Mouse (Mus musculus) hindbrain, embryonic 10.5 days (tissue): ENCODE data around the gene Wdr82. TPM values are rescaled to one million over a fixed set of nuclear protein-coding genes. Genes with fewer than 3 reads are reported as not detected.

ENCODE experiments used
- DNase-seq: peaks from one replicate; pipeline ENCODE4 v3.0.0-alpha.2; 2017; ENCODE audit warnings: low spot score
- H3K27ac ChIP-seq: fragments of 300-500 bp; sonication (generic); 2 replicates; pipeline ENCODE4 v1.5.1; 2016; ENCODE audit warnings: mild to moderate bottlenecking, moderate library complexity
- H3K27me3 ChIP-seq: fragments of 300-500 bp; sonication (generic); 2 replicates; pipeline ENCODE4 v1.6.1; 2016; ENCODE audit warnings: mild to moderate bottlenecking; ENCODE audit not compliant: poor library complexity, insufficient read depth, severe bottlenecking
- H3K36me3 ChIP-seq: fragments of 300-500 bp; sonication (generic); 2 replicates; pipeline ENCODE4 v1.6.1; 2016; ENCODE audit warnings: mild to moderate bottlenecking, moderate library complexity
- H3K4me1 ChIP-seq: fragments of 300-500 bp; sonication (generic); replicated peaks from 2 replicates; pipeline ENCODE4 v1.6.1; 2016; ENCODE audit warnings: mild to moderate bottlenecking
- H3K4me3 ChIP-seq: fragments of 300-500 bp; sonication (generic); 2 replicates; pipeline ENCODE4 v1.5.1; 2016; ENCODE audit warnings: mild to moderate bottlenecking, moderate library complexity
- H3K9me3 ChIP-seq: fragments of 300-500 bp; sonication (generic); 2 replicates; pipeline ENCODE4 v1.6.1; 2016; ENCODE audit warnings: mild to moderate bottlenecking, moderate library complexity
- WGBS: fragments of 180-500 bp; shearing (Covaris S2); methylation state at CpG from one replicate; pipeline ENCODE4 v1.1.7; 2016; 5-methylcytosine and 5-hydroxymethylcytosine counted together
- polyA plus RNA-seq: library from polyadenylated mRNA; unstranded; fragments of >200 nt; fragmentation: Nextera tagmentation; extraction: Ambion mirVana; gene quantifications from 2 replicates; pipeline ENCODE4 v1.2.1, GENCODE M21; 2016

The Wdr82 gene
- polyA plus RNA-seq, 1 experiment from 2014 or later = 29.9 TPM

- peaks cover 14% of the 10 kb centered on the region for H3K27me3 ChIP-seq
- WGBS = 79% methylated on average over 7 of the region's 7 CpGs
- DNase-seq = no peak
- H3K9me3 ChIP-seq = no peaks in the 10 kb centered on the region
- peak overlapping the region; percentile 73 for H3K4me3 ChIP-seq
- H3K36me3 ChIP-seq = peaks cover 18% of the 10 kb centered on the region
- H3K27ac ChIP-seq = peak overlapping the region; percentile 64
- H3K4me1 ChIP-seq = peaks cover 51% of the 10 kb centered on the region
Measured at GRCm38 (mm10) chr9:106203990-106204851, 33.5 kb downstream of the Wdr82 start.

- no peak overlapping the region for H3K4me3 ChIP-seq
- H3K27ac ChIP-seq = no peak overlapping the region
- 77% methylated on average over 7 of the region's 7 CpGs for WGBS
- peaks cover 43% of the 10 kb centered on the region for H3K4me1 ChIP-seq
- H3K9me3 ChIP-seq = no peaks in the 10 kb centered on the region
- H3K27me3 ChIP-seq = 0 out of 2 replicates have a peak, but pooled peaks cover 2% of the 10 kb centered on the region
- no peak for DNase-seq
- peaks cover 18% of the 10 kb centered on the region for H3K36me3 ChIP-seq
Measured at GRCm38 (mm10) chr9:106205713-106206290, 35.1 kb downstream of the Wdr82 start.

- 88% methylated on average over 2 of the region's 2 CpGs for WGBS
- DNase-seq = no peak
- 0 out of 2 replicates have a peak, but pooled peaks cover 2% of the 10 kb centered on the region for H3K27me3 ChIP-seq
- H3K4me1 ChIP-seq = peaks cover 50% of the 10 kb centered on the region
- H3K9me3 ChIP-seq = no peaks in the 10 kb centered on the region
- H3K27ac ChIP-seq = no peak overlapping the region
- H3K36me3 ChIP-seq = peaks cover 18% of the 10 kb centered on the region
- no peak overlapping the region for H3K4me3 ChIP-seq
Measured at GRCm38 (mm10) chr9:106206515-106206914, 35.8 kb downstream of the Wdr82 start.

- Histone ChIP-seq H3K27ac (no peak overlapping the region), H3K36me3 (peaks cover 33% of the 10 kb centered on the region), H3K4me3 (no peak overlapping the region), H3K4me1 (peaks cover 48% of the 10 kb centered on the region), H3K27me3 (no peaks in the 10 kb centered on the region), H3K9me3 (no peaks in the 10 kb centered on the region)
- DNase-seq = no peak
- 87% methylated on average over 5 of the region's 5 CpGs for WGBS
Measured at GRCm38 (mm10) chr9:106208181-106208580, 37.5 kb downstream of the Wdr82 start.

GRCm38 (mm10) chr9:106209954-106210353 is 39.2 kb downstream of the Wdr82 start:
- Histone ChIP-seq H3K36me3 (peaks cover 51% of the 10 kb centered on the region), H3K4me1 (peaks cover 30% of the 10 kb centered on the region), H3K27me3 (no peaks in the 10 kb centered on the region), H3K9me3 (no peaks in the 10 kb centered on the region), H3K4me3 (no peak overlapping the region), H3K27ac (no peak overlapping the region)
- no peak for DNase-seq
- WGBS = 90% methylated on average over 4 of the region's 4 CpGs

GRCm38 (mm10) chr9:106210853-106211609 is 40.3 kb downstream of the Wdr82 start:
- DNase-seq = no peak
- Histone ChIP-seq H3K9me3 (no peaks in the 10 kb centered on the region), H3K4me1 (peaks cover 20% of the 10 kb centered on the region), H3K27ac (peak overlapping the region; percentile 85), H3K36me3 (peaks cover 56% of the 10 kb centered on the region), H3K4me3 (peak overlapping the region; percentile 48), H3K27me3 (no peaks in the 10 kb centered on the region)
- WGBS = 37% methylated on average over 9 of the region's 9 CpGs

GRCm38 (mm10) chr9:106211680-106212593 is 41.2 kb downstream of the Wdr82 start:
- no peaks in the 10 kb centered on the region for H3K9me3 ChIP-seq
- WGBS = 18% methylated on average over 37 of the region's 37 CpGs
- peaks cover 53% of the 10 kb centered on the region for H3K36me3 ChIP-seq
- H3K27me3 ChIP-seq = no peaks in the 10 kb centered on the region
- H3K27ac ChIP-seq = peak overlapping the region; percentile 85
- peaks cover 18% of the 10 kb centered on the region for H3K4me1 ChIP-seq
- peak; percentile 91 for DNase-seq
- peak overlapping the region; percentile 48 for H3K4me3 ChIP-seq

GRCm38 (mm10) chr9:106212594-106212981 is 41.9 kb downstream of the Wdr82 start:
- WGBS = 85% methylated on average over 12 of the region's 12 CpGs
- H3K27me3 ChIP-seq = no peaks in the 10 kb centered on the region
- no peak overlapping the region for H3K27ac ChIP-seq
- H3K9me3 ChIP-seq = no peaks in the 10 kb centered on the region
- H3K4me1 ChIP-seq = peaks cover 18% of the 10 kb centered on the region
- DNase-seq = no peak
- no peak overlapping the region for H3K4me3 ChIP-seq
- H3K36me3 ChIP-seq = peaks cover 48% of the 10 kb centered on the region

GRCm38 (mm10) chr9:106215341-106216125 is 44.8 kb downstream of the Wdr82 start:
- Histone ChIP-seq H3K27me3 (no peaks in the 10 kb centered on the region), H3K4me3 (no peak overlapping the region), H3K4me1 (peaks cover 18% of the 10 kb centered on the region), H3K9me3 (no peaks in the 10 kb centered on the region), H3K27ac (no peak overlapping the region), H3K36me3 (peaks cover 38% of the 10 kb centered on the region)
- no peak for DNase-seq
- 85% methylated on average over 6 of the region's 6 CpGs for WGBS

- 89% methylated on average over 7 of the region's 7 CpGs for WGBS
Measured at GRCm38 (mm10) chr9:106216971-106217370, 46.2 kb downstream of the Wdr82 start.

GRCm38 (mm10) chr9:106220894-106221523 is 50.3 kb downstream of the Wdr82 start:
- Histone ChIP-seq H3K36me3 (no peaks in the 10 kb centered on the region), H3K27ac (no peak overlapping the region), H3K9me3 (no peaks in the 10 kb centered on the region), H3K4me3 (no peak overlapping the region), H3K27me3 (peaks cover 24% of the 10 kb centered on the region), H3K4me1 (peaks cover 8% of the 10 kb centered on the region)
- DNase-seq = no peak
- WGBS = 71% methylated on average over 8 of the region's 8 CpGs

More at GRCm38 (mm10) chr9:106216971-106217370, 46.2 kb downstream of the Wdr82 start:
- Histone ChIP-seq H3K36me3 (peaks cover 35% of the 10 kb centered on the region), H3K4me3 (no peak overlapping the region), H3K9me3 (no peaks in the 10 kb centered on the region), H3K27ac (no peak overlapping the region), H3K4me1 (peaks cover 6% of the 10 kb centered on the region), H3K27me3 (no peaks in the 10 kb centered on the region)
- no peak for DNase-seq
